Mouse (Mus musculus): ENCODE data around the gene Wbp2.

DNA sequence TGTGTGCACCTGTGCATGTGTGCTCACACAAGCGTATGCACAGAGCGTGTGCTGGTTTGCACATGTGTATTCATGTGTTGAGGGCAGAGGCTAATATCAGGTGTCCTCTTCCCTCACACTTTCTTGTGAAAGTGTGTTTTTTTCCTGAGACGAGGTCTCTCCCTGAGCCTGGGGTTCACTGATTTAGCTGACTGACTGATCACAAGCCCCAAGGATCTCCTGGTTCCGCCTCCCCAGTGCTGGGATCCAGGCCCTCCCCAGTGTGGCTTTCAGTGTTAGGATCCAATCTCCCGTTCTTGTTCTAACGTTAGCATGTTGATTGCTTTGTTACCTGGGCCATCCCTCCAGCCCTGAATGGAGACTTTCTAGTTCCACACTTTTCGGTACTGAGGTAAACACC lies 14.0 kb upstream of the Wbp2 start:
- TF ChIP-seq POLR2A (IDR thresholded peaks at IDR 0.05; ENCODE audit: insufficient read length, low read depth) (no peak), CEBPB (IDR thresholded peaks at IDR 0.05; ENCODE audit: insufficient read depth, poor library complexity, severe bottlenecking) (no peak)

All from myocyte (in vitro differentiated cells).